24 mouse cellular contexts compared by ENCODE assay signal in genomic region chr4:57118883-57119282, GRCm38 (mm10). TPM values are rescaled to one million over a fixed set of nuclear protein-coding genes. Genes with fewer than 3 reads are reported as not detected.
"Had no signal": no experiment of that assay in that cellular context is flagged by ENCODE, and none has a peak within 500 bp of the region (broad histone marks: within the 10 kb centered on the region; RNA-seq: fewer than 3 reads in every experiment).

No protein-coding gene starts in this region.

- H3K36me3 ChIP-seq: heart, embryonic 13.5 days; heart, embryonic 15.5 days; hindbrain, embryonic 10.5 days; hindbrain, embryonic 12.5 days; intestine, embryonic 15.5 days; limb, embryonic 10.5 days; limb, embryonic 12.5 days had no signal

- H3K4me3 ChIP-seq: heart, adult 2 months; heart, embryonic 13.5 days; heart, embryonic 15.5 days; hindbrain, embryonic 10.5 days; hindbrain, embryonic 12.5 days; intestine, embryonic 15.5 days; layer of hippocampus, adult 2 months; left cerebral cortex, adult 2 months; limb, embryonic 10.5 days; limb, embryonic 12.5 days had no signal

- DNase-seq: gastrocnemius, postnatal 14 days; gastrocnemius, postnatal 36 days; heart, adult 11 months; heart, adult 2 months; heart, postnatal 14 days; heart, postnatal 36 days; kidney, adult 18-20 months; kidney, adult 8-10 months; kidney, postnatal 10 days; kidney, postnatal 25 days; kidney, postnatal 4 days; liver had no signal

- H3K27me3 ChIP-seq: hindbrain, embryonic 12.5 days; intestine, embryonic 15.5 days; limb, embryonic 12.5 days had no signal

- ATAC-seq: hindbrain, embryonic 16.5 days; inflammation-experienced regulatory T-cells, adult 6 months; intestine, embryonic 15.5 days; intestine, postnatal 0 days had no signal

- H3K9me3 ChIP-seq: heart, embryonic 13.5 days; heart, embryonic 15.5 days; hindbrain, embryonic 10.5 days; hindbrain, embryonic 12.5 days; intestine, embryonic 15.5 days; limb, embryonic 10.5 days; limb, embryonic 12.5 days had no signal

RNA-seq across cellular contexts. Expression of gene Epb41l4b, which starts 24.4 kb away (rescaled TPM):
- polyA plus RNA-seq: inflammation-experienced regulatory T-cells, adult 6 months had no signal
